Mouse (Mus musculus) bone marrow macrophage, adult 2 months (primary cell): Measurements from ENCODE around the gene Nipal4.

Experiments
- CTCF ChIP-seq: IDR thresholded peaks from 2 replicates; pipeline ENCODE4 v1.5.1; 2012; ENCODE audit warnings: low read depth, mild to moderate bottlenecking, low read length, moderate library complexity
- POLR2A ChIP-seq: IDR thresholded peaks from 2 replicates; pipeline ENCODE4 v1.6.1; 2012; ENCODE audit warnings: mild to moderate bottlenecking, low read depth, low read length, borderline replicate concordance

GRCm38 (mm10) chr11:46125093-46125834, 41.0 kb downstream of the Nipal4 start:
- TF ChIP-seq CTCF = no peak
- TF ChIP-seq POLR2A = no peak
